Mouse (Mus musculus): ENCODE results near the gene Cit. TPM values are rescaled to one million over a fixed set of nuclear protein-coding genes. Genes with fewer than 3 reads are reported as not detected.

The Cit gene
- polyA plus RNA-seq, 1 experiment from 2014 or later: 58.4 TPM

- Histone ChIP-seq H3K4me3 (ENCODE audit: low read depth, low read length) (no peak overlapping the region), H3K36me3 (ENCODE audit: control insufficient read depth, insufficient read depth, low read length) (peaks cover 15% of the 10 kb centered on the region; the same call in 1 of the 2 replicates), H3K4me2 (no peak overlapping the region), H3K4me1 (replicated peaks; ENCODE audit: control insufficient read depth, insufficient read depth, low read length) (peaks cover 6% of the 10 kb centered on the region; the same call in 1 of the 2 replicates), H3K9me3 (ENCODE audit: control insufficient read depth, low read length) (no peaks in the 10 kb centered on the region), H3K9ac (ENCODE audit: low read depth, low read length) (no peak overlapping the region), H3K27me3 (replicated peaks; ENCODE audit: control insufficient read depth, insufficient read depth, low read length) (no peaks in the 10 kb centered on the region), H3K27ac (ENCODE audit: low read depth, low read length) (no peak overlapping the region)
- WGBS: 79% methylated on average over 13 of the region's 13 CpGs
- no peak for DNase-seq (ENCODE audit: low spot score)
- ATAC-seq (replicated peaks; ENCODE audit: low FRiP score): no peak
These were observed 162.6 kb downstream of the Cit start for GRCm38 (mm10) chr5:116007723-116008122.

GRCm38 (mm10) chr5:116009091-116009851 is 164.2 kb downstream of the Cit start:
- H3K4me1 ChIP-seq (replicated peaks; ENCODE audit: control insufficient read depth, insufficient read depth, low read length): peaks cover 6% of the 10 kb centered on the region; the same call in 1 of the 2 replicates
- WGBS: 86% methylated on average over 15 of the region's 15 CpGs
- no peak overlapping the region for H3K4me2 ChIP-seq
- no peak overlapping the region for H3K4me3 ChIP-seq (ENCODE audit: low read depth, low read length)
- H3K27ac ChIP-seq (ENCODE audit: low read depth, low read length): no peak overlapping the region
- no peaks in the 10 kb centered on the region for H3K9me3 ChIP-seq (ENCODE audit: control insufficient read depth, low read length)
- peaks cover 21% of the 10 kb centered on the region for H3K36me3 ChIP-seq (ENCODE audit: control insufficient read depth, insufficient read depth, low read length)
- ATAC-seq (replicated peaks; ENCODE audit: low FRiP score) (no peak), DNase-seq (ENCODE audit: low spot score) (no peak)
- no peak overlapping the region for H3K9ac ChIP-seq (ENCODE audit: low read depth, low read length)
- no peaks in the 10 kb centered on the region for H3K27me3 ChIP-seq (replicated peaks; ENCODE audit: control insufficient read depth, insufficient read depth, low read length)

- WGBS: 74% methylated on average over 2 of the region's 2 CpGs
- DNase-seq (ENCODE audit: low spot score) (no peak), ATAC-seq (replicated peaks; ENCODE audit: low FRiP score) (peak; percentile 35; the same call in 1 of the 2 replicates)
- H3K4me3 ChIP-seq (ENCODE audit: low read depth, low read length): no peak overlapping the region
- H3K4me1 ChIP-seq (replicated peaks; ENCODE audit: control insufficient read depth, insufficient read depth, low read length): peaks cover 6% of the 10 kb centered on the region; the same call in 1 of the 2 replicates
- no peak overlapping the region for H3K27ac ChIP-seq (ENCODE audit: low read depth, low read length)
- H3K36me3 ChIP-seq (ENCODE audit: control insufficient read depth, insufficient read depth, low read length): peaks cover 29% of the 10 kb centered on the region
- no peaks in the 10 kb centered on the region for H3K27me3 ChIP-seq (replicated peaks; ENCODE audit: control insufficient read depth, insufficient read depth, low read length)
- no peak overlapping the region for H3K4me2 ChIP-seq
- H3K9ac ChIP-seq (ENCODE audit: low read depth, low read length): no peak overlapping the region
- H3K9me3 ChIP-seq (ENCODE audit: control insufficient read depth, low read length): no peaks in the 10 kb centered on the region
These were observed 165.0 kb downstream of the Cit start for GRCm38 (mm10) chr5:116009884-116010627.

- no peaks in the 10 kb centered on the region for H3K9me3 ChIP-seq (ENCODE audit: control insufficient read depth, low read length)
- no peak for DNase-seq (ENCODE audit: low spot score)
- H3K27ac ChIP-seq (ENCODE audit: low read depth, low read length): no peak overlapping the region
- no peak overlapping the region for H3K4me3 ChIP-seq (ENCODE audit: low read depth, low read length)
- ATAC-seq (replicated peaks; ENCODE audit: low FRiP score): no peak
- H3K36me3 ChIP-seq (ENCODE audit: control insufficient read depth, insufficient read depth, low read length): peaks cover 39% of the 10 kb centered on the region
- peaks cover 6% of the 10 kb centered on the region; the same call in 1 of the 2 replicates for H3K4me1 ChIP-seq (replicated peaks; ENCODE audit: control insufficient read depth, insufficient read depth, low read length)
- no peak overlapping the region for H3K4me2 ChIP-seq
- 74% methylated on average over 7 of the region's 7 CpGs for WGBS
- H3K9ac ChIP-seq (ENCODE audit: low read depth, low read length): no peak overlapping the region
- no peaks in the 10 kb centered on the region for H3K27me3 ChIP-seq (replicated peaks; ENCODE audit: control insufficient read depth, insufficient read depth, low read length)
These were observed 166.6 kb downstream of the Cit start for GRCm38 (mm10) chr5:116011700-116012099.

- WGBS: 73% methylated on average over 7 of the region's 7 CpGs
- H3K27ac ChIP-seq (ENCODE audit: low read depth, low read length): no peak overlapping the region
- H3K4me2 ChIP-seq: no peak overlapping the region
- DNase-seq (ENCODE audit: low spot score) (no peak), ATAC-seq (replicated peaks; ENCODE audit: low FRiP score) (no peak)
- no peak overlapping the region for H3K9ac ChIP-seq (ENCODE audit: low read depth, low read length)
- H3K4me3 ChIP-seq (ENCODE audit: low read depth, low read length): no peak overlapping the region
- peaks cover 3% of the 10 kb centered on the region for H3K4me1 ChIP-seq (replicated peaks; ENCODE audit: control insufficient read depth, insufficient read depth, low read length)
- H3K9me3 ChIP-seq (ENCODE audit: control insufficient read depth, low read length): no peaks in the 10 kb centered on the region
- H3K27me3 ChIP-seq (replicated peaks; ENCODE audit: control insufficient read depth, insufficient read depth, low read length): no peaks in the 10 kb centered on the region
- peaks cover 40% of the 10 kb centered on the region for H3K36me3 ChIP-seq (ENCODE audit: control insufficient read depth, insufficient read depth, low read length)
These were observed 167.4 kb downstream of the Cit start for GRCm38 (mm10) chr5:116012503-116012902.

GRCm38 (mm10) chr5:116013821-116014220 is 168.7 kb downstream of the Cit start:
- no peak for ATAC-seq (replicated peaks; ENCODE audit: low FRiP score)
- DNase-seq (ENCODE audit: low spot score): no peak
- H3K27ac ChIP-seq (ENCODE audit: low read depth, low read length): no peak overlapping the region
- H3K9ac ChIP-seq (ENCODE audit: low read depth, low read length): no peak overlapping the region
- H3K9me3 ChIP-seq (ENCODE audit: control insufficient read depth, low read length): no peaks in the 10 kb centered on the region
- 83% methylated on average over 8 of the region's 8 CpGs for WGBS
- peaks cover 2% of the 10 kb centered on the region for H3K4me1 ChIP-seq (replicated peaks; ENCODE audit: control insufficient read depth, insufficient read depth, low read length)
- peaks cover 49% of the 10 kb centered on the region for H3K36me3 ChIP-seq (ENCODE audit: control insufficient read depth, insufficient read depth, low read length)
- no peak overlapping the region for H3K4me2 ChIP-seq
- no peak overlapping the region for H3K4me3 ChIP-seq (ENCODE audit: low read depth, low read length)
- H3K27me3 ChIP-seq (replicated peaks; ENCODE audit: control insufficient read depth, insufficient read depth, low read length): no peaks in the 10 kb centered on the region

GRCm38 (mm10) chr5:116014237-116014636 is 169.2 kb downstream of the Cit start:
- WGBS: 85% methylated on average over 11 of the region's 11 CpGs
- Histone ChIP-seq H3K4me3 (ENCODE audit: low read depth, low read length) (no peak overlapping the region), H3K4me1 (replicated peaks; ENCODE audit: control insufficient read depth, insufficient read depth, low read length) (peaks cover 6% of the 10 kb centered on the region), H3K9ac (ENCODE audit: low read depth, low read length) (no peak overlapping the region), H3K36me3 (ENCODE audit: control insufficient read depth, insufficient read depth, low read length) (peaks cover 53% of the 10 kb centered on the region), H3K27me3 (replicated peaks; ENCODE audit: control insufficient read depth, insufficient read depth, low read length) (no peaks in the 10 kb centered on the region), H3K9me3 (ENCODE audit: control insufficient read depth, low read length) (no peaks in the 10 kb centered on the region), H3K4me2 (no peak overlapping the region), H3K27ac (ENCODE audit: low read depth, low read length) (no peak overlapping the region)
- ATAC-seq (replicated peaks; ENCODE audit: low FRiP score): no peak
- no peak for DNase-seq (ENCODE audit: low spot score)

- Histone ChIP-seq H3K4me2 (no peak overlapping the region), H3K27me3 (replicated peaks; ENCODE audit: control insufficient read depth, insufficient read depth, low read length) (no peaks in the 10 kb centered on the region), H3K27ac (ENCODE audit: low read depth, low read length) (no peak overlapping the region), H3K4me1 (replicated peaks; ENCODE audit: control insufficient read depth, insufficient read depth, low read length) (peaks cover 23% of the 10 kb centered on the region), H3K9ac (ENCODE audit: low read depth, low read length) (no peak overlapping the region), H3K36me3 (ENCODE audit: control insufficient read depth, insufficient read depth, low read length) (peaks cover 75% of the 10 kb centered on the region), H3K4me3 (ENCODE audit: low read depth, low read length) (no peak overlapping the region), H3K9me3 (ENCODE audit: control insufficient read depth, low read length) (no peaks in the 10 kb centered on the region)
- DNase-seq (ENCODE audit: low spot score): no peak
- ATAC-seq (replicated peaks; ENCODE audit: low FRiP score): no peak
- WGBS: 87% methylated on average over 5 of the region's 5 CpGs
These were observed 171.5 kb downstream of the Cit start for GRCm38 (mm10) chr5:116016542-116016941.
